Mouse (Mus musculus): ENCODE results near the gene Prdm16. TPM values are rescaled to one million over a fixed set of nuclear protein-coding genes. Genes with fewer than 3 reads are reported as not detected.

The Prdm16 gene
- total RNA-seq, 2 experiments from 2014 or later: 8.2 to 9.6 TPM

GRCm38 (mm10) chr4:154542568-154542967 is 94.1 kb downstream of the Prdm16 start:
- no peak for TF ChIP-seq CTCF (IDR thresholded peaks at IDR 0.05)
- Histone ChIP-seq H3K4me3 (no peak overlapping the region), H3K27ac (no peak overlapping the region)
- intact Hi-C loops (cut with DNase I): no loop called here
- DNase-seq (ENCODE audit: extremely low spot score in 1 of 2, low spot score in 2 of 2): no peak

- TF ChIP-seq CTCF (IDR thresholded peaks at IDR 0.05): no peak
- Histone ChIP-seq H3K27ac (no peak overlapping the region), H3K4me3 (no peak overlapping the region)
- intact Hi-C loops (cut with DNase I): no loop called here
- no peak for DNase-seq (ENCODE audit: extremely low spot score in 1 of 2, low spot score in 2 of 2)
Observed at GRCm38 (mm10) chr4:154541632-154542276, 94.9 kb downstream of the Prdm16 start.

- intact Hi-C loops (cut with DNase I): no loop called here
- no peak overlapping the region for H3K27ac ChIP-seq
- no peak for TF ChIP-seq CTCF (IDR thresholded peaks at IDR 0.05)
- H3K4me3 ChIP-seq: no peak overlapping the region
- no peak for DNase-seq (ENCODE audit: extremely low spot score in 1 of 2, low spot score in 2 of 2)
Observed at GRCm38 (mm10) chr4:154540671-154541070, 96.0 kb downstream of the Prdm16 start.

GRCm38 (mm10) chr4:154539703-154540102 is 97.0 kb downstream of the Prdm16 start:
- TF ChIP-seq CTCF (IDR thresholded peaks at IDR 0.05): no peak
- intact Hi-C loops (cut with DNase I): no loop called here
- Histone ChIP-seq H3K4me3 (no peak overlapping the region), H3K27ac (no peak overlapping the region)
- no peak for DNase-seq (ENCODE audit: extremely low spot score in 1 of 2, low spot score in 2 of 2)

DNA sequence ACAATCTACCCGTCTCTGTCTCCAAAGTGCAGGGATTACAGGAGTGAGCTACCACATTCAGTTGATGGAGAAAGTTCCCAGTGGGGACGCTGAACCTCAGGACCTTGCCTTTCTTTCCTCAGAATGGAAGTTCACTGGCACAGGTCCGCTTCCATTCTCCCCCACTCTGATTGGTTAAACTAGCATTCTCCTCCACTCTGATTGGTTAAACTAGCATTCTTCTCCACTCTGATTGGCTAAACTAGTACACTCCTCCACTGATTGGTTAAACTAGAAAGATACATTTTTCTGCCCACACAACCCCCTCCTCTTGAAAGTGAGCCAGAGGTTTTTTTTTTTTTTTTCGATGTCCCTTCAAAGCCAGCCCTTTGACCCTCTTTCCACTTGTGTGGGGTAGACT is 97.9 kb downstream of the Prdm16 start:
- Histone ChIP-seq H3K4me3 (no peak overlapping the region), H3K27ac (no peak overlapping the region)
- intact Hi-C loops (cut with DNase I): no loop called here
- TF ChIP-seq CTCF (IDR thresholded peaks at IDR 0.05): no peak
- no peak for DNase-seq (ENCODE audit: extremely low spot score in 1 of 2, low spot score in 2 of 2)

DNA sequence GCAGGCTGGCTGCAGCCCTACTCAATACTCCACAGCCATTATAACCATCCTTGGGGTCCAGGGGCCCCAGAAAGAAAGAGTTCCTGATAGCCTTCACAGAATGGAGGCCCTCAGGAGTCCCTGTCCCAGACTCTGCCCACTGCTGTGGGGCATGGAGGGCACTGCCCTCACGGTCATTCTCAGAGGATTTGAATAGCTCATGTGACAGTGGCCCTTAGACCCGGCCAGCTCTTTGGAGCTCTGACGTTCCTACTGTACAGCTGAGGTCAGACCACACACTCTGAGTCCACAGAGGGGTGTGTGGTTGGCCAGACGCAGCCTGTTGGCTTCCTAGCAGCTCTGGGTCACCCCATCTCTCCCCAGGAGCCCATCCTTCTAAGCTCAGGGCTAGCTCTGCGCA is 100.6 kb downstream of the Prdm16 start:
- intact Hi-C loops (cut with DNase I): no loop called here
- no peak for DNase-seq (ENCODE audit: extremely low spot score in 1 of 2, low spot score in 2 of 2)
- Histone ChIP-seq H3K27ac (no peak overlapping the region), H3K4me3 (no peak overlapping the region)
- no peak for TF ChIP-seq CTCF (IDR thresholded peaks at IDR 0.05)

DNA sequence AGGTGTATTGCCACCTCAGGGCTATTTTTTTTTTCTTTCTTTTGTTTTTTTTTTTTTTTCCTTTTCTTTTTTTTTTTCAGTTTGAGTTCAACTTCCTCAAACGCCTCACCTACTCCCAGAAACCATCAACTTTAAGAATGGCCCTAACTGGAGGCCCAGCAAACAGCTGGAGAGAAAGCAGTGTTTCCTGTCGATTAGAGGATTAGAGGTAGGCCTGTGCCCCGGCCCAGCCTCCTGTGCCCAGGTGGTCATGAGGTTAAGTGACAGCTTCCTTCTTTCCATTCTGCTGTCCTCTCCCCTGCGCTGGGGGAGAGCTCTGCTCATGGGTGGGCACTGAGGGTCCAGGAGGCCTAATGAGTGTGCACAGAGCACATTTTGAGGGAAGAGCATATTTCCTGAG is 105.3 kb downstream of the Prdm16 start:
- H3K4me3 ChIP-seq: no peak overlapping the region
- H3K27ac ChIP-seq: no peak overlapping the region
- intact Hi-C loops (cut with DNase I): no loop called here
- no peak for DNase-seq (ENCODE audit: extremely low spot score in 1 of 2, low spot score in 2 of 2)
- TF ChIP-seq CTCF (IDR thresholded peaks at IDR 0.05): no peak

- no peak for TF ChIP-seq CTCF (IDR thresholded peaks at IDR 0.05)
- intact Hi-C loops (cut with DNase I): no loop called here
- Histone ChIP-seq H3K4me3 (no peak overlapping the region), H3K27ac (no peak overlapping the region)
- no peak for DNase-seq (ENCODE audit: extremely low spot score in 1 of 2, low spot score in 2 of 2)
Observed at GRCm38 (mm10) chr4:154530336-154530735, 106.3 kb downstream of the Prdm16 start.

DNA sequence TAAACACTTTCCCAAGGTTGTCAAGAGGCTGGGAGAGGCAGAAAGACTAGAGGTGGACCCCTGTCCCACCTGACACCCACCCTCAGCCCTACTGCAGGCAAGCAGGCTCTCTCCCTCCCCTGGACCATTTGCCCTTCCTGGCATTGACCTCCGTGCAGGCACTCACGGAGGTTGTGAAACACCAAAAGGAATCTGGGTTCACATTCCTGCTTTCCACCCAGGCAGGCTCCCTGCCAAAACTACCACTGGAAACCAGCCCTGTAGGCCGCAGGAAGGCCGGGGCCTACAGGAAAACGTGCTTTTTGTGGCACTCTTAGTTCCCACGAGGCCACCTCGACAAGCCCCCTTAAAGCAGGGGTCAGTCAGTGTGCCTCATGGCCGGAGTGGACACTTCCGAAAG is 109.2 kb downstream of the Prdm16 start:
- Histone ChIP-seq H3K4me3 (no peak overlapping the region), H3K27ac (no peak overlapping the region)
- intact Hi-C loops (cut with DNase I): no loop called here
- no peak for TF ChIP-seq CTCF (IDR thresholded peaks at IDR 0.05)
- DNase-seq (ENCODE audit: extremely low spot score in 1 of 2, low spot score in 2 of 2): no peak

- no peak for DNase-seq (ENCODE audit: extremely low spot score in 1 of 2, low spot score in 2 of 2)
- intact Hi-C loops (cut with DNase I): no loop called here
- no peak for TF ChIP-seq CTCF (IDR thresholded peaks at IDR 0.05)
- no peak overlapping the region for H3K4me3 ChIP-seq
- H3K27ac ChIP-seq: no peak overlapping the region
Observed at GRCm38 (mm10) chr4:154526351-154526786, 110.3 kb downstream of the Prdm16 start.

GRCm38 (mm10) chr4:154523898-154524297 is 112.8 kb downstream of the Prdm16 start:
- H3K27ac ChIP-seq: no peak overlapping the region
- no peak for TF ChIP-seq CTCF (IDR thresholded peaks at IDR 0.05)
- DNase-seq (ENCODE audit: extremely low spot score in 1 of 2, low spot score in 2 of 2): no peak
- intact Hi-C loops (cut with DNase I): no loop called here
- H3K4me3 ChIP-seq: no peak overlapping the region

DNA sequence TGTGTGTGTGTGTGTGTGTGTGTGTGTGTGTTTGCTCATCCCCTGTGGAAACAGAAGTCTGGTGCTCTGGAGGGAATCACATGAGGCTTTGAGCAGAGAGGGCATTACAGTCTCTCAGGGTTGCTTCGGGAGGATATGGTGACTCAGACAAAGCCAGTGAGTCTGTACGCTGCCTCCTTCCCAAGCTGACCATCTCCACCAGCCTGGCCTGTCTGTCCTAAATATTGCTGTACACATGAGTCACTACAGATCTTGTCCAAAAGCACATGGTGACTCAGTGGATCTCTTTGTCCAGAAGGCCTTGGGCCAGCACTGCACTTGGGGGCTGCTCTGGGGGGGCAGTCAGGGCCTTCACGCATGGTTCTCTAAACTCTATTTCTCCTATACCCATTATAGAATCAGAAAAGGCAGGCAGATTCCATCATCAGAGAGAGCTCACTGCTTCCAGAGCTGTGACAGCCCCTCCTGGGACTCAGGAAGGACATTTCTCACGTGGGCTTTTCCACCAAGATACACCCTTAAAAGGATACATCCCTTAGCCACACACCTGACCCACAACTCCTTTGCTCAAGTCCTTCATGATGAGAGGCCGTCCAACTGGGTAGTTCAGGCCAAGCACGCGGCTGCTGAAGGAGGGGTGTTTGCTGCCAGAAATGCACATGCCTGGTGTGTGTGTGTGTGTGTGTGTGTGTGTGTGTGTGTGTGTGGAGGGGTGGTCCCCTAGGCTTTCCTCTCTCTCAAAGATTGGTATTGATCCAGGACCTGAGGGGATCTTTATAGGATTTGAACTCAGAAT is 114.6 kb downstream of the Prdm16 start:
- DNase-seq (ENCODE audit: extremely low spot score in 1 of 2, low spot score in 2 of 2): no peak
- TF ChIP-seq CTCF (IDR thresholded peaks at IDR 0.05): no peak
- H3K27ac ChIP-seq: no peak overlapping the region
- intact Hi-C loops (cut with DNase I): no loop called here
- no peak overlapping the region for H3K4me3 ChIP-seq

Measured in left cerebral cortex, adult 2 months (tissue).